Mouse (Mus musculus) liver, embryonic 14.5 days (tissue): Measurements from ENCODE around the gene B430305J03Rik. TPM values are rescaled to one million over a fixed set of nuclear protein-coding genes. Genes with fewer than 3 reads are reported as not detected.

Experiments
- ATAC-seq: fragments of 200-750 bp; cut with Nextera tagmentation; 2 replicates; pipeline ENCODE4 v1.8.0; 2017; ENCODE audit warnings: moderate number of reproducible peaks, mild to moderate bottlenecking, moderate library complexity; ENCODE audit not compliant: insufficient read depth
- DNase-seq, 3 experiments: peaks; one replicate each; pipeline ENCODE4 v3.0.0-alpha.2; 2012 to 2013; ENCODE audit warnings: low read depth in 3 of 3, low spot score in 3 of 3
- H3K27ac ChIP-seq: fragments of 300-500 bp; sonication (generic); 2 replicates; pipeline ENCODE4 v1.5.1; 2014; ENCODE audit warnings: moderate library complexity, mild to moderate bottlenecking, control low read depth, inconsistent platforms
- H3K27me3 ChIP-seq: fragments of 300-500 bp; sonication (generic); 2 replicates; pipeline ENCODE4 v1.6.1; 2014; ENCODE audit warnings: mild to moderate bottlenecking, low read length, moderate library complexity; ENCODE audit not compliant: control insufficient read depth, insufficient read depth
- H3K36me3 ChIP-seq: fragments of 300-500 bp; sonication (generic); replicated peaks from 2 replicates; pipeline ENCODE4 v1.6.1; 2014; ENCODE audit warnings: low read depth; ENCODE audit not compliant: control insufficient read depth, insufficient read depth
- H3K4me1 ChIP-seq, 2 experiments: fragments of 200-500 bp in 1 of 2; fragments of 300-500 bp in 1 of 2; sonication (generic) in 1 of 2; replicated peaks; 2 replicates each; pipeline ENCODE4 v1.6.1; 2012 to 2014; ENCODE audit warnings: antibody characterized with exemption in 1 of 2, inconsistent platforms in 1 of 2, low read length in 1 of 2; ENCODE audit not compliant: control insufficient read depth in 2 of 2, insufficient read depth in 2 of 2
- H3K4me2 ChIP-seq: fragments of 300-500 bp; sonication (generic); 2 replicates; pipeline ENCODE4 v1.6.1; 2014; ENCODE audit warnings: low read depth, mild to moderate bottlenecking, control low read depth, moderate library complexity
- H3K4me3 ChIP-seq, 2 experiments: fragments of 200-500 bp in 1 of 2; fragments of 300-500 bp in 1 of 2; sonication (generic) in 1 of 2; 2 replicates each; pipeline ENCODE4 v1.5.1; 2012 to 2014; ENCODE audit warnings: low read depth in 2 of 2, low read length in 2 of 2, mild to moderate bottlenecking in 2 of 2, control low read depth in 1 of 2, inconsistent platforms in 1 of 2, moderate library complexity in 1 of 2; ENCODE audit not compliant: insufficient read depth in 1 of 2
- H3K9ac ChIP-seq: fragments of 300-500 bp; sonication (generic); replicated peaks from 2 replicates; pipeline ENCODE4 v1.6.1; 2014; ENCODE audit warnings: mild to moderate bottlenecking, control low read depth, moderate library complexity
- H3K9me3 ChIP-seq: fragments of 300-500 bp; sonication (generic); 2 replicates; pipeline ENCODE4 v1.6.1; 2016; ENCODE audit warnings: low read length, mixed read lengths; ENCODE audit not compliant: control insufficient read depth
- CTCF ChIP-seq: IDR thresholded peaks from 2 replicates; pipeline ENCODE4 v1.5.1; 2016; ENCODE audit warnings: antibody characterized with exemption, low read depth, control low read depth
- EP300 ChIP-seq: IDR thresholded peaks from 2 replicates; pipeline ENCODE4 v1.6.1; 2016; ENCODE audit warnings: antibody characterized with exemption, low read depth
- WGBS: fragments of 180-500 bp; shearing (Covaris S2); extraction: QIAGEN DNeasy Blood & Tissue Kit; methylation state at CpG from one replicate; pipeline ENCODE4 v1.1.7; 2014; ENCODE audit not compliant: insufficient replicate concordance; 5-methylcytosine and 5-hydroxymethylcytosine counted together
- polyA plus RNA-seq, 2 experiments: library from polyadenylated mRNA; depleted of rRNA in 1 of 2; stranded (reverse) in 1 of 2; unstranded in 1 of 2; fragments of >200 nt; fragmentation: Nextera tagmentation in 1 of 2; extraction: Ambion mirVana in 1 of 2; gene quantifications; 2 replicates each; pipeline versions ENCODE4 v1.2.1 to v1.2.3; 2012 to 2014

Gene B430305J03Rik
- polyA plus RNA-seq, 2 experiments, result 0.04 TPM; not detected in 1

DNA sequence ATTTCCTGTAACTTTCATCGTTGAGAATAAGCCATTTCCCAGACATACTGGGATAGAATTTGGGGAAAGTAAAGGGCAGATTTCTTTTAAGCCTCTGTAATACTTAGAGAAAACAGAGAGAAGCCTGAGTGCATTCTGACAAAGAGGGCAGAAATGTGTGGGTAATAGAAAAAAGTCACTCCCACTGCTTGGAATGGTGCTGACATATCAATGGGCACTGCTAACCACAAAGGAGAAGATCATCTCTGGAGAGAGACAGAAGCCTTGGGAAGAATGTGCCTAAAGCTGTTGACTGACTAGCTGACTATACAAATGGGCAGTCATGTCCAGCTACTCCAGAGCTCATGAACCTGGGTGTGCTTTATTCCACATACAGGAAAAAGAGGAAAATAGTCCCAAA is 10.3 kb downstream of the B430305J03Rik start:
- Histone ChIP-seq H3K27ac (no peak overlapping the region), H3K36me3 (no peaks in the 10 kb centered on the region), H3K9me3 (no peaks in the 10 kb centered on the region), H3K4me3 (no peak overlapping the region), H3K9ac (no peak overlapping the region), H3K4me2 (no peak overlapping the region), H3K4me1 (no peaks in the 10 kb centered on the region), H3K27me3 (no peaks in the 10 kb centered on the region)
- DNase-seq (no peak), ATAC-seq (no peak)
- 43% methylated on average over 1 of the region's 1 CpGs for WGBS
- TF ChIP-seq CTCF (no peak), EP300 (no peak)

DNA sequence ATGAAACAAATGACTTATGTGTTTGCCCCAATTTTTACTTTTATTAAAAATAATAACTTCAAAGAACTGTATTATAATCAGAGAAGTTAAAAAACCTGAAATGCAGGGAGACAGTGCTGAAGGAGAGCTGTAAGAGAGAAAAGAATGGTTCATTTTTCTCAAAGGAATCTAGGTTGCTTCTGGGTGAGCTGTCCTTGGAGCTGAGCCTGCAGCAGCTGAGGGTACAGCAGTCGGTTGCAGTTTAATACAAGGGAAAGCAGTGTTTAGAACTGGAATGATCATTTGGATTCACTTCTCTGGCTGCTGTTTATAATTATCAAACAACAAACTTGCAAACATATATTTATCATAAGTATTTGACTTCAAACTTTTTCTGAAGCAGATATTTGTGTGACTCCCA is 16.3 kb downstream of the B430305J03Rik start:
- TF ChIP-seq EP300, result no peak
- TF ChIP-seq CTCF, result no peak
- no peaks in the 10 kb centered on the region for H3K36me3 ChIP-seq
- H3K4me2 ChIP-seq, result no peak overlapping the region
- H3K9me3 ChIP-seq, result no peaks in the 10 kb centered on the region
- ATAC-seq, result no peak
- H3K9ac ChIP-seq, result no peak overlapping the region
- no peak for DNase-seq
- 62% methylated on average over 1 of the region's 1 CpGs for WGBS
- no peak overlapping the region for H3K27ac ChIP-seq
- no peaks in the 10 kb centered on the region for H3K4me1 ChIP-seq
- H3K4me3 ChIP-seq, result no peak overlapping the region
- H3K27me3 ChIP-seq, result no peaks in the 10 kb centered on the region

DNA sequence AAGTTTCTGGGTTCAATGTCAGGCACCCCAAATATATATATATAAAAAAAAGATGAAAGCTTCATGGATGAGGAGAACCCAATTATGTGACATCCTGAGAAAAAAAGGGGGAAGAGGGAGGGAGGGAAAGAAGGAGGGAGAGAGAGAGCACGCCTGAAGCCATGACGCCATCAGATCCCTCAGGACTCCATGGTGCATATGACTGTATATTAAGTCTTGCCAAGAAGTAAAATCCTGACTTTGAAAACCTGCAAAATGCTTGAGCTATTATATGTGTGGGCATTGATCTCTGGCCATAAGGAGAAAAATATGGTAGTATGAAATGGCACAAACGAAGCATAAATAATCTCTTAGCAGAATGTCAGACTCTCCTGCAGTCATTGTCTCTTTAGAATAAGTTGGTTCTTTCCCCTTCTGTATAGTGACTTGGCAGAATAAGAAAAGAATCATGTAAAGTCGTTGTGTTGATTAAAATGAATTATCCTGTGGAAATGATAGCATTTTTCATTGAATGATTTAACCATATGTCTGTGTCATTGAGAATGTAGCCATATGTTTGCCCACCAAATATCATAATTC is 17.6 kb downstream of the B430305J03Rik start:
- DNase-seq (no peak), ATAC-seq (no peak)
- H3K9me3 ChIP-seq, result no peaks in the 10 kb centered on the region
- no peak overlapping the region for H3K4me2 ChIP-seq
- no peaks in the 10 kb centered on the region for H3K27me3 ChIP-seq
- TF ChIP-seq CTCF (no peak), EP300 (no peak)
- H3K9ac ChIP-seq, result no peak overlapping the region
- H3K4me1 ChIP-seq, result no peaks in the 10 kb centered on the region
- no peaks in the 10 kb centered on the region for H3K36me3 ChIP-seq
- H3K27ac ChIP-seq, result no peak overlapping the region
- H3K4me3 ChIP-seq, result no peak overlapping the region
- WGBS, result 55% methylated on average over 4 of the region's 4 CpGs

DNA sequence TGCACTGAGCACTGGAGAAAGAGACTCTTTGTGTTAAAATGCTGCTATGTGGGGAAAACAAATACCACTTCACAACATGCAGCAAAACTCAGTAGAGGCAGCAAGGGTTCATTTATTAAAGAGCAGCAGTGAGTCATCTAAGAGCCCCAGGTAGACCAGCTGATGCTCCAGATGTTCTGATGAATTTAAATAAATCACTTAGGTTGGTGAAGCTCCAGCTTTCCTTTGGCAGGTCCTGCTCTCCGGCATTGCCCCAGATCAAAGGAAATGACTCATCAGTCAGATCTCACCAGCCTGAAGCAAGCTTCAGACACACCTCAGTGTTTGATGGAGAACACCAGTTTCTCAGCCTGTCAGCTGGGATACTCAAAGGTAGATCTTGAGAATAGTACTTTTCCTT is 20.1 kb downstream of the B430305J03Rik start:
- H3K4me1 ChIP-seq, result no peaks in the 10 kb centered on the region
- no peak for TF ChIP-seq EP300
- no peak for TF ChIP-seq CTCF
- no peak overlapping the region for H3K4me2 ChIP-seq
- DNase-seq (no peak), ATAC-seq (no peak)
- H3K9me3 ChIP-seq, result no peaks in the 10 kb centered on the region
- no peak overlapping the region for H3K9ac ChIP-seq
- no peaks in the 10 kb centered on the region for H3K36me3 ChIP-seq
- 45% methylated on average over 1 of the region's 1 CpGs for WGBS
- no peak overlapping the region for H3K4me3 ChIP-seq
- no peak overlapping the region for H3K27ac ChIP-seq
- no peaks in the 10 kb centered on the region for H3K27me3 ChIP-seq

DNA sequence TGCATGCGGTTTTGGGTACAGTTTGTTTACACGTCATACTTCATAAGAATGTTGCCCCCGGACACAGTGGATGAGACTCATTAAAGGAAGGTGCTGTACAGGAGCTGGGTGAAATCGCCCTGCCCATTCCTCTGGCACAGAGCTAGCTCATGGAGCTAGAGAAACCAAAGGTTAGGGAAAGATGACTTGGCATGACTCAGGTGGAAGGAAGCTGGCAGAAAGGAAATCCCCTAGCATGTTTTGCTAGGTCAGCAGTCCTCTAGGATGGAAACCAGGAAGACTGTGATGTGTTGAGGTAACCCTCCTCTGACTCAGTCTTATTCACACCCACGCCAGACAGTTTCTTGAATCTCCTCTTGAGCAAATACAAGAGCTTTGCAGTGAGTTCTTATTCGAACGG is 21.7 kb downstream of the B430305J03Rik start:
- H3K4me3 ChIP-seq, result no peak overlapping the region
- no peak overlapping the region for H3K9ac ChIP-seq
- no peak for TF ChIP-seq EP300
- TF ChIP-seq CTCF, result no peak
- no peaks in the 10 kb centered on the region for H3K36me3 ChIP-seq
- ATAC-seq, result no peak
- WGBS, result 51% methylated on average over 7 of the region's 7 CpGs
- DNase-seq, result no peak
- H3K27me3 ChIP-seq, result no peaks in the 10 kb centered on the region
- H3K4me2 ChIP-seq, result no peak overlapping the region
- no peaks in the 10 kb centered on the region for H3K4me1 ChIP-seq
- H3K9me3 ChIP-seq, result no peaks in the 10 kb centered on the region
- H3K27ac ChIP-seq, result no peak overlapping the region
